Mouse (Mus musculus) ES-Bruce4 (cell line): ENCODE measurements around the gene Prkcsh. TPM values are rescaled to one million over a fixed set of nuclear protein-coding genes. Genes with fewer than 3 reads are reported as not detected.
A peak's percentile ranks its signal among the peaks of the same experiment; 100 is the strongest.

Experiments used
- H3K27ac ChIP-seq: 2 replicates; pipeline ENCODE4 v1.5.1; 2012; ENCODE audit warnings: low read length, inconsistent platforms; ENCODE audit not compliant: insufficient read depth
- H3K27me3 ChIP-seq: 2 replicates; pipeline ENCODE4 v1.6.1; 2012; ENCODE audit warnings: mild to moderate bottlenecking, low read length, inconsistent platforms; ENCODE audit not compliant: control insufficient read depth, poor library complexity, insufficient read depth, severe bottlenecking
- H3K36me3 ChIP-seq: 2 replicates; pipeline ENCODE4 v1.6.1; 2012; ENCODE audit warnings: inconsistent platforms, mild to moderate bottlenecking, low read length, moderate library complexity; ENCODE audit not compliant: control insufficient read depth, poor library complexity, insufficient read depth, severe bottlenecking
- H3K4me1 ChIP-seq: one replicate; pipeline ENCODE4 v1.8.1; 2011; ENCODE audit warnings: low read length; ENCODE audit not compliant: control insufficient read depth, insufficient read depth
- H3K4me3 ChIP-seq: 2 replicates; pipeline ENCODE4 v1.5.1; 2011; ENCODE audit warnings: low read depth, mild to moderate bottlenecking, low read length
- H3K9ac ChIP-seq: 2 replicates; pipeline ENCODE4 v1.6.1; 2012; ENCODE audit warnings: low read depth, mild to moderate bottlenecking, inconsistent platforms; ENCODE audit not compliant: poor library complexity, severe bottlenecking
- H3K9me3 ChIP-seq: replicated peaks from 2 replicates; pipeline ENCODE4 v1.6.1; 2012; ENCODE audit warnings: mild to moderate bottlenecking, low read length, inconsistent platforms; ENCODE audit not compliant: control insufficient read depth, poor library complexity, insufficient read depth, severe bottlenecking
- CTCF ChIP-seq: IDR thresholded peaks from one replicate; pipeline ENCODE4 v1.8.1; 2011; ENCODE audit warnings: low read depth, low read length
- EP300 ChIP-seq: IDR thresholded peaks from 2 replicates; pipeline ENCODE4 v1.6.1; 2011; ENCODE audit warnings: low read depth, low read length; ENCODE audit not compliant: insufficient read depth
- POLR2A ChIP-seq: IDR thresholded peaks from one replicate; pipeline ENCODE4 v1.8.1; 2011; ENCODE audit warnings: low read length; ENCODE audit not compliant: insufficient read depth
- polyA plus RNA-seq: library from polyadenylated mRNA; stranded (reverse); fragments of >200 nt; gene quantifications from 2 replicates; pipeline ENCODE4 v1.2.4, GENCODE M21; 2011; ENCODE audit warnings: low read depth; ENCODE audit not compliant: missing spikeins, insufficient read depth, insufficient read length

Gene Prkcsh
- polyA plus RNA-seq, 1 experiment, result 108 TPM

GRCm38 (mm10) chr9:22049315-22049714, 46.7 kb downstream of the Prkcsh start:
- no peaks in the 10 kb centered on the region for H3K4me1 ChIP-seq
- H3K36me3 ChIP-seq, result no peaks in the 10 kb centered on the region
- TF ChIP-seq CTCF, result no peak
- TF ChIP-seq EP300, result no peak
- TF ChIP-seq POLR2A, result no peak
- no peaks in the 10 kb centered on the region; the same call in 1 of the 2 replicates for H3K27me3 ChIP-seq
- no peak overlapping the region for H3K4me3 ChIP-seq
- no peaks in the 10 kb centered on the region for H3K9me3 ChIP-seq
- no peak overlapping the region for H3K9ac ChIP-seq
- no peak overlapping the region for H3K27ac ChIP-seq

GRCm38 (mm10) chr9:22049721-22050270, 47.2 kb downstream of the Prkcsh start:
- H3K27me3 ChIP-seq, result no peaks in the 10 kb centered on the region; the same call in 1 of the 2 replicates
- TF ChIP-seq CTCF, result no peak
- no peak for TF ChIP-seq POLR2A
- no peak for TF ChIP-seq EP300
- no peaks in the 10 kb centered on the region for H3K9me3 ChIP-seq
- no peaks in the 10 kb centered on the region for H3K36me3 ChIP-seq
- H3K4me3 ChIP-seq, result peak overlapping the region; percentile 24
- H3K4me1 ChIP-seq, result no peaks in the 10 kb centered on the region
- H3K9ac ChIP-seq, result no peak overlapping the region
- H3K27ac ChIP-seq, result no peak overlapping the region

- H3K9ac ChIP-seq, result 0 out of 2 replicates have a peak overlapping the region, but pooled peaks have one; percentile 58
- peaks cover 2% of the 10 kb centered on the region for H3K4me1 ChIP-seq
- no peaks in the 10 kb centered on the region for H3K36me3 ChIP-seq
- no peak overlapping the region for H3K27ac ChIP-seq
- H3K4me3 ChIP-seq, result peak overlapping the region; percentile 24
- TF ChIP-seq EP300, result peak; percentile 73
- TF ChIP-seq POLR2A, result no peak
- no peaks in the 10 kb centered on the region for H3K9me3 ChIP-seq
- no peaks in the 10 kb centered on the region; the same call in 1 of the 2 replicates for H3K27me3 ChIP-seq
These were observed 47.8 kb downstream of the Prkcsh start for GRCm38 (mm10) chr9:22050351-22050889.

- Histone ChIP-seq H3K4me1 (peaks cover 5% of the 10 kb centered on the region), H3K27me3 (no peaks in the 10 kb centered on the region; the same call in 1 of the 2 replicates), H3K27ac (no peak overlapping the region), H3K9me3 (no peaks in the 10 kb centered on the region), H3K36me3 (no peaks in the 10 kb centered on the region), H3K9ac (peak overlapping the region; percentile 58), H3K4me3 (peak overlapping the region; percentile 68)
- no peak for TF ChIP-seq POLR2A
- TF ChIP-seq EP300, result no peak
- TF ChIP-seq CTCF, result no peak
These were observed 48.8 kb downstream of the Prkcsh start for GRCm38 (mm10) chr9:22051161-22051957.

- H3K36me3 ChIP-seq, result no peaks in the 10 kb centered on the region
- no peaks in the 10 kb centered on the region; the same call in 1 of the 2 replicates for H3K27me3 ChIP-seq
- TF ChIP-seq CTCF (no peak), POLR2A (peak; percentile 80)
- H3K27ac ChIP-seq, result no peak within 1 kb of the TSS
- H3K4me1 ChIP-seq, result peaks cover 5% of the 10 kb centered on the region
- no peaks in the 10 kb centered on the region for H3K9me3 ChIP-seq
- H3K4me3 ChIP-seq, result peak within 1 kb of the TSS; percentile 68
- peak within 1 kb of the TSS; percentile 58 for H3K9ac ChIP-seq
These were observed 49.3 kb downstream of the Prkcsh start, which contains the start of gene Elavl3 for GRCm38 (mm10) chr9:22051958-22052254. Gene Elavl3 (minus strand): TSS chr9:22052023.

GRCm38 (mm10) chr9:22053657-22054056, 51.1 kb downstream of the Prkcsh start:
- Histone ChIP-seq H3K4me1 (peaks cover 5% of the 10 kb centered on the region), H3K36me3 (no peaks in the 10 kb centered on the region), H3K4me3 (no peak overlapping the region), H3K9ac (no peak overlapping the region), H3K27ac (no peak overlapping the region), H3K9me3 (no peaks in the 10 kb centered on the region), H3K27me3 (no peaks in the 10 kb centered on the region; the same call in 1 of the 2 replicates)
- TF ChIP-seq EP300, result no peak
